In the genomic region with DNA sequence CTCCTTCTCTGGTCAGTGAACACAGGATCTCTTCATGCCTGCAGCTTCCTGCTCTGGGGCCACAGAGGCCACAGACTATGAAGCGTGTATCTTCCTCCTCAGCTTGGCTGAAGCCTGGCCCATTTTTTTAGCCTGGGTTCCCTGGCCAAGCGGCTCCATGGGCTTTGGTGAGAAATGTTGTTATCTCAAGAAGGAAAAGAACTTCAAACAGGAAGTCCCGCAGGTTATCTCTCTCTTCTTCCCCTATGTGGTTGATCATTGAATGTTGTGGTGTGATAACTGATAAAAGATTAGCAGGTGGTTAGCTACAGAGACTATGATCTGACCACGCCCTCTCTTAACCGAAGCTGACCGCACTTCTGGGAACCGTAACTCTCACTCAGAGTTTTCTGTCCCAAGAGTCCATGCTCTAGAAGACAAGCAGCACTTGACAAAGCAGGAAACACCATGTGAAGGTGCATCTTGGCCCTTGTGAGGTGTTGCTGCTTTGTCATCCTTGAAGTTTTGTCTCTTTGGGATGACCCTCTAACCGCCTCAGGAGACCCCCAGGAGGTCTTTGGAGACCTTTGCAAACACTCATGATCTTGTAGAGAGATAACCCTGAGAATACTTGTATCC, we compare ENCODE assay signal across 18 mouse cellular contexts. TPM values are rescaled to one million over a fixed set of nuclear protein-coding genes. Genes with fewer than 3 reads are reported as not detected.
A peak's percentile ranks its signal among the peaks of the same experiment; 100 is the strongest.
DNase-seq lines count a peak whose midpoint lies in the region; ATAC-seq and TF ChIP-seq lines count a peak whose summit lies in the region.
"Had no signal": no experiment of that assay in that cellular context is flagged by ENCODE, and none has a peak within 500 bp of the region (broad histone marks: within the 10 kb centered on the region; RNA-seq: fewer than 3 reads in every experiment).

No protein-coding gene starts in this region.

- peak; percentile 43; the same call in 1 of the 2 replicates for ATAC-seq in stomach, embryonic 15.5 days (ENCODE audit: insufficient read depth, low FRiP score, low read depth)
- no peak for ATAC-seq in stomach, postnatal 0 days (ENCODE audit: low FRiP score, low TSS enrichment)
- peak; percentile 33 to 78 for ATAC-seq in hematopoietic stem cell, adult 5-6 weeks (replicated peaks in 1 of 2; ENCODE audit: insufficient read depth in 1 of 2, low FRiP score in 2 of 2, low TSS enrichment in 1 of 2, low read depth in 1 of 2, poor library complexity in 2 of 2, severe bottlenecking in 2 of 2)
- ATAC-seq in liver, embryonic 15.5 days (ENCODE audit: insufficient read depth), result peak; percentile 88
- no peak for ATAC-seq in hindbrain, postnatal 0 days
- ATAC-seq in kidney, embryonic 14.5 days (ENCODE audit: low FRiP score, low TSS enrichment), result no peak
- ATAC-seq: midbrain, embryonic 13.5 days had no signal

- no peak overlapping the region for H3K9ac ChIP-seq in stomach, embryonic 15.5 days
- H3K9ac ChIP-seq in stomach, postnatal 0 days (ENCODE audit: low read length), result no peak overlapping the region
- no peak overlapping the region for H3K9ac ChIP-seq in liver, embryonic 15.5 days
- H3K9ac ChIP-seq in hindbrain, postnatal 0 days (replicated peaks; ENCODE audit: low read length), result no peak overlapping the region
- H3K9ac ChIP-seq in kidney, embryonic 14.5 days (ENCODE audit: low read depth, low read length), result no peak overlapping the region
- H3K9ac ChIP-seq: hindbrain, embryonic 14.5 days; limb, embryonic 12.5 days; midbrain, embryonic 13.5 days had no signal

- no peak overlapping the region for H3K27ac ChIP-seq in stomach, embryonic 15.5 days
- H3K27ac ChIP-seq in stomach, postnatal 0 days (replicated peaks), result no peak overlapping the region
- peak overlapping the region; percentile 61; the same call in 1 of the 2 replicates for H3K27ac ChIP-seq in liver, embryonic 15.5 days (replicated peaks)
- H3K27ac ChIP-seq in hindbrain, postnatal 0 days, result no peak overlapping the region
- no peak overlapping the region for H3K27ac ChIP-seq in kidney, embryonic 14.5 days (ENCODE audit: low read depth, low read length)
- H3K27ac ChIP-seq: hindbrain, embryonic 14.5 days; limb, embryonic 12.5 days; midbrain, embryonic 13.5 days had no signal

- no peaks in the 10 kb centered on the region for H3K27me3 ChIP-seq in stomach, embryonic 15.5 days (replicated peaks)
- H3K27me3 ChIP-seq in stomach, postnatal 0 days (ENCODE audit: control insufficient read depth, insufficient read depth, low read length), result no peaks in the 10 kb centered on the region
- no peaks in the 10 kb centered on the region for H3K27me3 ChIP-seq in liver, embryonic 15.5 days
- H3K27me3 ChIP-seq in hindbrain, postnatal 0 days (ENCODE audit: insufficient read depth, low read length), result no peaks in the 10 kb centered on the region
- H3K27me3 ChIP-seq in kidney, embryonic 14.5 days (ENCODE audit: control insufficient read depth, insufficient read depth, low read length), result no peaks in the 10 kb centered on the region

- TF ChIP-seq CTCF in stomach, postnatal 0 days (IDR thresholded peaks at IDR 0.05; ENCODE audit: low read depth), result no peak
- TF ChIP-seq CTCF in hindbrain, postnatal 0 days (IDR thresholded peaks at IDR 0.05; ENCODE audit: low read depth), result no peak

- no peak overlapping the region for H3K4me2 ChIP-seq in stomach, embryonic 15.5 days
- H3K4me2 ChIP-seq in stomach, postnatal 0 days (replicated peaks; ENCODE audit: low read depth), result no peak overlapping the region
- peak overlapping the region; percentile 49 for H3K4me2 ChIP-seq in liver, embryonic 15.5 days
- H3K4me2 ChIP-seq in hindbrain, postnatal 0 days (ENCODE audit: low read depth, low read length), result no peak overlapping the region
- no peak overlapping the region for H3K4me2 ChIP-seq in kidney, embryonic 14.5 days (replicated peaks; ENCODE audit: low read depth, low read length)
- H3K4me2 ChIP-seq: hindbrain, embryonic 14.5 days; limb, embryonic 12.5 days; midbrain, embryonic 13.5 days had no signal

- no peaks in the 10 kb centered on the region for H3K4me1 ChIP-seq in stomach, embryonic 15.5 days
- H3K4me1 ChIP-seq in stomach, postnatal 0 days (replicated peaks; ENCODE audit: control insufficient read depth, insufficient read depth), result no peaks in the 10 kb centered on the region
- peaks cover 23% of the 10 kb centered on the region for H3K4me1 ChIP-seq in liver, embryonic 15.5 days (replicated peaks)
- no peaks in the 10 kb centered on the region for H3K4me1 ChIP-seq in hindbrain, postnatal 0 days (ENCODE audit: insufficient read depth, low read length)
- no peaks in the 10 kb centered on the region for H3K4me1 ChIP-seq in kidney, embryonic 14.5 days (ENCODE audit: control insufficient read depth, insufficient read depth, low read length)
- H3K4me1 ChIP-seq: limb, embryonic 12.5 days; midbrain, embryonic 13.5 days had no signal

- no peak overlapping the region for H3K4me3 ChIP-seq in stomach, embryonic 15.5 days (replicated peaks)
- no peak overlapping the region for H3K4me3 ChIP-seq in stomach, postnatal 0 days (ENCODE audit: low read depth, low read length)
- H3K4me3 ChIP-seq in liver, embryonic 15.5 days (replicated peaks), result 0 out of 2 replicates have a peak overlapping the region, but pooled peaks have one; percentile 2
- no peak overlapping the region for H3K4me3 ChIP-seq in hindbrain, postnatal 0 days (ENCODE audit: low read length)
- H3K4me3 ChIP-seq in kidney, embryonic 14.5 days (ENCODE audit: low read length), result no peak overlapping the region
- H3K4me3 ChIP-seq: limb, embryonic 12.5 days; midbrain, embryonic 13.5 days had no signal

- no peaks in the 10 kb centered on the region for H3K9me3 ChIP-seq in stomach, embryonic 15.5 days
- H3K9me3 ChIP-seq in stomach, postnatal 0 days (ENCODE audit: control insufficient read depth, low read length), result no peaks in the 10 kb centered on the region
- no peaks in the 10 kb centered on the region for H3K9me3 ChIP-seq in liver, embryonic 15.5 days (replicated peaks)
- no peaks in the 10 kb centered on the region for H3K9me3 ChIP-seq in hindbrain, postnatal 0 days (ENCODE audit: low read length)
- no peaks in the 10 kb centered on the region for H3K9me3 ChIP-seq in kidney, embryonic 14.5 days (ENCODE audit: control insufficient read depth, low read length)
- H3K9me3 ChIP-seq: limb, embryonic 12.5 days; midbrain, embryonic 13.5 days had no signal

- no peak for TF ChIP-seq EP300 in stomach, postnatal 0 days (optimal IDR thresholded peaks at IDR 0.05)

- 76% methylated on average over 8 of the region's 8 CpGs for WGBS in stomach, embryonic 15.5 days
- WGBS in stomach, postnatal 0 days, result 79% methylated on average over 8 of the region's 8 CpGs
- WGBS in liver, embryonic 15.5 days (ENCODE audit: insufficient replicate concordance), result 31% methylated on average over 8 of the region's 8 CpGs
- 88% methylated on average over 8 of the region's 8 CpGs for WGBS in hindbrain, postnatal 0 days
- WGBS in kidney, embryonic 14.5 days, result 87% methylated on average over 8 of the region's 8 CpGs

- no peak for DNase-seq in stomach, postnatal 0 days (ENCODE audit: low spot score)
- DNase-seq in hindbrain, postnatal 0 days (ENCODE audit: low spot score), result no peak
- DNase-seq in gastrocnemius, adult 18-20 months (ENCODE audit: low spot score), result no peak
- DNase-seq in right cerebral cortex, postnatal 36 days (ENCODE audit: low spot score in 2 of 2), result no peak
- DNase-seq: cerebellum, adult 11-12 months; lung, postnatal 14 days; thymus, postnatal 36 days had no signal

- H3K36me3 ChIP-seq in stomach, embryonic 15.5 days, result no peaks in the 10 kb centered on the region
- H3K36me3 ChIP-seq in stomach, postnatal 0 days (ENCODE audit: control insufficient read depth, insufficient read depth, low read length), result no peaks in the 10 kb centered on the region
- no peaks in the 10 kb centered on the region for H3K36me3 ChIP-seq in liver, embryonic 15.5 days (replicated peaks)
- H3K36me3 ChIP-seq in hindbrain, postnatal 0 days (ENCODE audit: insufficient read depth, low read length), result no peaks in the 10 kb centered on the region
- H3K36me3 ChIP-seq in kidney, embryonic 14.5 days (ENCODE audit: control insufficient read depth, insufficient read depth, low read length), result no peaks in the 10 kb centered on the region
- H3K36me3 ChIP-seq: limb, embryonic 12.5 days; midbrain, embryonic 13.5 days had no signal

RNA-seq across cellular contexts. Expression of a gene that starts 13.5 kb away (rescaled TPM):
- 12.0 and 17.7 TPM in 2 replicates for polyA plus RNA-seq in stomach, embryonic 15.5 days (2015; fragmentation: Nextera tagmentation; extraction: Ambion mirVana)
- 0.16 and 0.18 TPM in 2 replicates for polyA plus RNA-seq in stomach, postnatal 0 days (2015; fragmentation: Nextera tagmentation; extraction: Ambion mirVana)
- not detected in 2 replicates for total RNA-seq in hematopoietic stem cell, adult 5-6 weeks (2017)
- polyA plus RNA-seq in liver, embryonic 15.5 days (2015; fragmentation: Nextera tagmentation; extraction: Ambion mirVana), result 0.73 and 0.85 TPM in 2 replicates
- 2.1 and 3.2 TPM in 2 replicates for total RNA-seq in hindbrain, postnatal 0 days (2014; rRNA removed)
- polyA plus RNA-seq in hindbrain, postnatal 0 days (2015; fragmentation: Nextera tagmentation; extraction: Ambion mirVana), result 3.9 and 4.0 TPM in 2 replicates
- under 1 TPM in 1 of 2 experiments, not detected in 1; 0.07 TPM for total RNA-seq in gastrocnemius, adult 18-20 months (2021)
- 5.0 and 5.2 TPM in 2 replicates for polyA plus RNA-seq in kidney, embryonic 14.5 days (2014; fragmentation: Nextera tagmentation; extraction: Ambion mirVana)
- polyA plus RNA-seq: heart, embryonic 14.5 days; limb, embryonic 12.5 days had no signal

RNA-seq across cellular contexts. Expression of a gene that starts 32.0 kb away (rescaled TPM):
- not detected in 2 replicates for polyA plus RNA-seq in stomach, embryonic 15.5 days (2015; fragmentation: Nextera tagmentation; extraction: Ambion mirVana)
- polyA plus RNA-seq in stomach, postnatal 0 days (2015; fragmentation: Nextera tagmentation; extraction: Ambion mirVana), result not detected in 2 replicates
- not detected in 2 replicates for total RNA-seq in hematopoietic stem cell, adult 5-6 weeks (2017)
- not detected in 2 replicates for polyA plus RNA-seq in liver, embryonic 15.5 days (2015; fragmentation: Nextera tagmentation; extraction: Ambion mirVana)
- total RNA-seq in hindbrain, postnatal 0 days (2014; rRNA removed), result not detected in 2 replicates
- polyA plus RNA-seq in hindbrain, postnatal 0 days (2015; fragmentation: Nextera tagmentation; extraction: Ambion mirVana), result not detected in 2 replicates
- total RNA-seq in gastrocnemius, adult 18-20 months (2021), result not detected
- polyA plus RNA-seq in kidney, embryonic 14.5 days (2014; fragmentation: Nextera tagmentation; extraction: Ambion mirVana), result not detected in 2 replicates
- total RNA-seq: layer of hippocampus, postnatal 25 days had no signal
- polyA plus RNA-seq: heart, embryonic 14.5 days; hindbrain, embryonic 14.5 days; kidney, embryonic 16.5 days; limb, embryonic 12.5 days; neural tube, embryonic 11.5 days had no signal

RNA-seq across cellular contexts. Expression of a gene that starts 57.4 kb away (rescaled TPM):
- polyA plus RNA-seq in stomach, embryonic 15.5 days (2015; fragmentation: Nextera tagmentation; extraction: Ambion mirVana), result 17.5 and 19.6 TPM in 2 replicates
- polyA plus RNA-seq in stomach, postnatal 0 days (2015; fragmentation: Nextera tagmentation; extraction: Ambion mirVana), result 5.1 and 5.5 TPM in 2 replicates
- total RNA-seq in hematopoietic stem cell, adult 5-6 weeks (2017), result 3.6 and 6.9 TPM in 2 replicates
- polyA plus RNA-seq in liver, embryonic 15.5 days (2015; fragmentation: Nextera tagmentation; extraction: Ambion mirVana), result 35.5 and 43.0 TPM in 2 replicates
- 3.1 and 6.0 TPM in 2 replicates for total RNA-seq in hindbrain, postnatal 0 days (2014; rRNA removed)
- polyA plus RNA-seq in hindbrain, postnatal 0 days (2015; fragmentation: Nextera tagmentation; extraction: Ambion mirVana), result 2.9 and 3.0 TPM in 2 replicates
- 1 to 10 TPM; 3.8 to 5.7 TPM for total RNA-seq in gastrocnemius, adult 18-20 months (2021)
- polyA plus RNA-seq in kidney, embryonic 14.5 days (2014; fragmentation: Nextera tagmentation; extraction: Ambion mirVana), result 8.8 and 10.8 TPM in 2 replicates

Comparison
In these comparisons a context has a peak if more than half of its experiments do, and no peak if none do; other contexts are left out.
1. ATAC-seq: peak in stomach, embryonic 15.5 days (single experiment), hematopoietic stem cell, adult 5-6 weeks (2 of 2) and liver, embryonic 15.5 days (single experiment); none in stomach, postnatal 0 days (single experiment), hindbrain, postnatal 0 days (single experiment) and kidney, embryonic 14.5 days (single experiment).